Mouse (Mus musculus) CH12.LX (cell line): ENCODE results near the gene Ankrd50.

Experiments used
- CHD1 ChIP-seq: IDR thresholded peaks from 2 replicates; pipeline ENCODE4 v1.6.1; 2012; ENCODE audit warnings: low read depth, low read length, improper control_type of control experiment, inconsistent platforms
- CTCF ChIP-seq, 2 experiments: IDR thresholded peaks in 1 of 2; conservative IDR thresholded peaks in 1 of 2; 2 replicates each; pipeline ENCODE4 v1.5.1; 2011 to 2012; ENCODE audit warnings: low read depth in 2 of 2, low read length in 2 of 2, improper control_type of control experiment in 1 of 2, inconsistent platforms in 1 of 2, mild to moderate bottlenecking in 1 of 2, moderate library complexity in 1 of 2
- EP300 ChIP-seq: IDR thresholded peaks from 2 replicates; pipeline ENCODE4 v1.6.1; 2011; ENCODE audit warnings: low read length, improper control_type of control experiment
- MAX ChIP-seq: IDR thresholded peaks from 2 replicates; pipeline ENCODE4 v1.6.1; 2011; ENCODE audit warnings: low read length, improper control_type of control experiment
- NRF1 ChIP-seq: IDR thresholded peaks from 2 replicates; pipeline ENCODE4 v1.6.1; 2014; ENCODE audit warnings: low read depth, mild to moderate bottlenecking, inconsistent platforms, low read length, improper control_type of control experiment, moderate library complexity

DNA sequence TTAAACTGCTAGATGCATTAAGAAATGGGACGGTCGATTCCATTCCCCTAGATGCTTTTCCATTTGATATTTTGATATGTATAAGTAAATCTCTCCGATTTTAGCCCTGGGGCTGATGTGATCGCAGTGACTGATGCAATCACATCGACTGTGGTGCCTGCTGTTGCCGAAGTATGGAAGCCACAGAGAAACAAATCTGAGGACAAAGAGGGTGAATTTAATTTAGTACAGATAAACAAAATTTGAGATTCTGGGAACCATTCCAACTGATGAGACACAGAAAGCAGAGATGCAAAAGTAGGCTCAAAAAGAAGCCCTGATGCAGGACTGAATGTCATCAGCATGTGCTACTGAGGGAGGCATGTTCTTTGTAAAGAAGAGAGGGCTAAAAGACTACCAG lies 49.6 kb upstream of the Ankrd50 start:
- no peak for TF ChIP-seq CHD1
- TF ChIP-seq NRF1: no peak
- TF ChIP-seq EP300: no peak
- TF ChIP-seq MAX: no peak
- no peak for TF ChIP-seq CTCF (conservative IDR thresholded peaks at IDR 0.05 in 1 of 2, IDR thresholded peaks at IDR 0.05 in 1 of 2; ENCODE audit: low read depth in 2 of 2, low read length in 2 of 2)
